Mouse (Mus musculus) kidney, postnatal 0 days (tissue): ENCODE measurements around the gene Dhx40. TPM values are rescaled to one million over a fixed set of nuclear protein-coding genes. Genes with fewer than 3 reads are reported as not detected.

Source experiments
- ATAC-seq: fragments of 200-750 bp; cut with Nextera tagmentation; replicated peaks from 2 replicates; pipeline ENCODE4 v1.8.0; 2017; ENCODE audit warnings: low read depth, moderate number of reproducible peaks, moderate TSS enrichment, moderate library complexity; ENCODE audit not compliant: low FRiP score
- DNase-seq: peaks from one replicate; pipeline ENCODE4 v3.0.0-alpha.2; 2016; ENCODE audit warnings: low spot score
- H3K27ac ChIP-seq: fragments of 300-500 bp; sonication (generic); 2 replicates; pipeline ENCODE4 v1.5.1; 2014; ENCODE audit warnings: mild to moderate bottlenecking
- H3K27me3 ChIP-seq: fragments of 300-500 bp; sonication (generic); 2 replicates; pipeline ENCODE4 v1.6.1; 2014; ENCODE audit warnings: low read length, mixed read lengths; ENCODE audit not compliant: insufficient read depth
- H3K36me3 ChIP-seq: fragments of 300-500 bp; sonication (generic); 2 replicates; pipeline ENCODE4 v1.6.1; 2014; ENCODE audit warnings: low read length, mixed read lengths; ENCODE audit not compliant: insufficient read depth
- H3K4me1 ChIP-seq: fragments of 300-500 bp; sonication (generic); replicated peaks from 2 replicates; pipeline ENCODE4 v1.6.1; 2014; ENCODE audit warnings: antibody characterized with exemption, low read length, mixed read lengths; ENCODE audit not compliant: insufficient read depth
- H3K4me2 ChIP-seq: fragments of 300-500 bp; sonication (generic); 2 replicates; pipeline ENCODE4 v1.6.1; 2014; ENCODE audit warnings: mild to moderate bottlenecking, low read length, moderate library complexity, mixed read lengths
- H3K4me3 ChIP-seq: fragments of 300-500 bp; sonication (generic); replicated peaks from 2 replicates; pipeline ENCODE4 v1.5.1; 2014; ENCODE audit warnings: low read depth, low read length
- H3K9ac ChIP-seq: fragments of 300-500 bp; sonication (generic); 2 replicates; pipeline ENCODE4 v1.6.1; 2014; ENCODE audit warnings: low read depth, low read length
- H3K9me3 ChIP-seq: fragments of 300-500 bp; sonication (generic); replicated peaks from 2 replicates; pipeline ENCODE4 v1.6.1; 2016; ENCODE audit warnings: low read length, inconsistent platforms, mixed read lengths
- CTCF ChIP-seq: IDR thresholded peaks from 2 replicates; pipeline ENCODE4 v1.5.1; 2016; ENCODE audit warnings: antibody characterized with exemption, low read depth, mild to moderate bottlenecking, moderate library complexity
- WGBS: fragments of 180-500 bp; shearing (Covaris S2); extraction: QIAGEN DNeasy Blood & Tissue Kit; methylation state at CpG from one replicate; pipeline ENCODE4 v1.1.7; 2014; 5-methylcytosine and 5-hydroxymethylcytosine counted together
- polyA plus RNA-seq: library from polyadenylated mRNA; unstranded; fragments of >200 nt; fragmentation: Nextera tagmentation; extraction: Ambion mirVana; gene quantifications from 2 replicates; pipeline ENCODE4 v1.2.1, GENCODE M21; 2015

Dhx40 gene
- polyA plus RNA-seq, 1 experiment from 2014 or later, result 30.7 TPM

- H3K27ac ChIP-seq, result peak within 1 kb of the TSS; percentile 96
- TF ChIP-seq CTCF, result peak; percentile 72
- WGBS, result under 1% methylated on average over 73 of the region's 73 CpGs
- H3K36me3 ChIP-seq, result 0 out of 2 replicates have a peak, but pooled peaks cover 3% of the 10 kb centered on the region
- H3K9me3 ChIP-seq, result no peaks in the 10 kb centered on the region
- DNase-seq (peak; percentile 98), ATAC-seq (peak; percentile 91)
- no peaks in the 10 kb centered on the region for H3K27me3 ChIP-seq
- H3K9ac ChIP-seq, result peak within 1 kb of the TSS; percentile 95
- peaks cover 4% of the 10 kb centered on the region; the same call in 1 of the 2 replicates for H3K4me1 ChIP-seq
- peak within 1 kb of the TSS; percentile 100 for H3K4me3 ChIP-seq
- H3K4me2 ChIP-seq, result peak within 1 kb of the TSS; percentile 85
These were observed 49.8 kb downstream of the Dhx40 start, which contains the start of gene Cltc for GRCm38 (mm10) chr11:86757480-86758371. TSS of gene Cltc (minus strand) at chr11:86757565.

- Histone ChIP-seq H3K4me3 (peak overlapping the region; percentile 100), H3K27me3 (no peaks in the 10 kb centered on the region), H3K4me2 (peak overlapping the region; percentile 85), H3K4me1 (peaks cover 8% of the 10 kb centered on the region; the same call in 1 of the 2 replicates), H3K9ac (peak overlapping the region; percentile 95), H3K9me3 (no peaks in the 10 kb centered on the region), H3K27ac (peak overlapping the region; percentile 96), H3K36me3 (0 out of 2 replicates have a peak, but pooled peaks cover 3% of the 10 kb centered on the region)
- TF ChIP-seq CTCF, result no peak
- DNase-seq (no peak), ATAC-seq (no peak)
- WGBS, result under 1% methylated on average over 17 of the region's 18 CpGs
These were observed 50.4 kb downstream of the Dhx40 start for GRCm38 (mm10) chr11:86757142-86757479.

- H3K27me3 ChIP-seq, result no peaks in the 10 kb centered on the region
- 0 out of 2 replicates have a peak, but pooled peaks cover 3% of the 10 kb centered on the region for H3K36me3 ChIP-seq
- H3K9ac ChIP-seq, result peak overlapping the region; percentile 95
- H3K27ac ChIP-seq, result peak overlapping the region; percentile 96
- DNase-seq (peak; percentile 67), ATAC-seq (peak; percentile 8; the same call in 1 of the 2 replicates)
- 1% methylated on average over 31 of the region's 31 CpGs for WGBS
- H3K4me2 ChIP-seq, result peak overlapping the region; percentile 85
- H3K4me3 ChIP-seq, result peak overlapping the region; percentile 100
- peaks cover 10% of the 10 kb centered on the region; the same call in 1 of the 2 replicates for H3K4me1 ChIP-seq
- no peak for TF ChIP-seq CTCF
- H3K9me3 ChIP-seq, result no peaks in the 10 kb centered on the region
These were observed 51.1 kb downstream of the Dhx40 start for GRCm38 (mm10) chr11:86756156-86757141.

- H3K9me3 ChIP-seq, result no peaks in the 10 kb centered on the region
- H3K27me3 ChIP-seq, result no peaks in the 10 kb centered on the region
- H3K4me2 ChIP-seq, result no peak overlapping the region
- DNase-seq (no peak), ATAC-seq (no peak)
- no peak overlapping the region for H3K27ac ChIP-seq
- no peak overlapping the region for H3K4me3 ChIP-seq
- no peak for TF ChIP-seq CTCF
- H3K9ac ChIP-seq, result no peak overlapping the region
- peaks cover 3% of the 10 kb centered on the region; the same call in 1 of the 2 replicates for H3K36me3 ChIP-seq
- H3K4me1 ChIP-seq, result peaks cover 19% of the 10 kb centered on the region; the same call in 1 of the 2 replicates
These were observed 55.1 kb downstream of the Dhx40 start for GRCm38 (mm10) chr11:86752404-86752803.

GRCm38 (mm10) chr11:86751010-86751409 lies 56.5 kb downstream of the Dhx40 start:
- no peak overlapping the region for H3K27ac ChIP-seq
- no peak for TF ChIP-seq CTCF
- no peak for ATAC-seq

More at GRCm38 (mm10) chr11:86751010-86751409, 56.5 kb downstream of the Dhx40 start:
- H3K9me3 ChIP-seq, result no peaks in the 10 kb centered on the region
- DNase-seq, result no peak
- H3K4me3 ChIP-seq, result no peak overlapping the region
- no peaks in the 10 kb centered on the region for H3K27me3 ChIP-seq
- no peak overlapping the region for H3K4me2 ChIP-seq
- H3K4me1 ChIP-seq, result peaks cover 17% of the 10 kb centered on the region
- 91% methylated on average over 1 of the region's 1 CpGs for WGBS
- no peak overlapping the region for H3K9ac ChIP-seq
- H3K36me3 ChIP-seq, result peaks cover 3% of the 10 kb centered on the region; the same call in 1 of the 2 replicates
